10 mouse cellular contexts compared by ENCODE assay signal in the genomic region with DNA sequence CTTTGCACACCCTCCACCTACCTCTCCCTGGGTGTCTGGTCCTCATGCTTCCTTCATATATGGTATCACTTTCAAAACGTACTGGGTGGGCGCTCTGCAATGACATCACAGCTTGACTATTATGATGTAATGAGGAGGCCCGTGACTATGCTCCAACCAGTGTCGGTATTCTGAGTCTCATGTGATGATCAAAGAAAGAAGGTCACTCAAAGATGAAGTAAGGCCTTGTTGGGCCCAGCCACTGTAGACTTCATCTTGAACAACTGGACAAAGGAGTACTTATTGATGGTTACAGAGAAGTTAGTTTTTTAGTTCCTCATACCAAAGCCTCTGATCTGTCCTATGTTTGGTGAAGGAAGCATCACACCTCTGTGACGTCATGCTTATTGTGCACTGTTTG. TPM values are rescaled to one million over a fixed set of nuclear protein-coding genes. Genes with fewer than 3 reads are reported as not detected.
DNase-seq lines count a peak whose midpoint lies in the region; ATAC-seq and TF ChIP-seq lines count a peak whose summit lies in the region.
"Had no signal": no experiment of that assay in that cellular context is flagged by ENCODE, and none has a peak within 500 bp of the region (broad histone marks: within the 10 kb centered on the region; RNA-seq: fewer than 3 reads in every experiment).

A gene (minus strand): TSS at position 101 of the 400 bp plus-strand sequence.

- no peak within 1 kb of the TSS for H3K9ac ChIP-seq in kidney, postnatal 0 days (ENCODE audit: low read depth, low read length)
- no peak within 1 kb of the TSS for H3K9ac ChIP-seq in forebrain, embryonic 14.5 days (ENCODE audit: low read length)
- H3K9ac ChIP-seq: heart, embryonic 15.5 days had no signal

- H3K36me3 ChIP-seq in kidney, postnatal 0 days (ENCODE audit: insufficient read depth, low read length), result no peaks in the 10 kb centered on the region
- no peaks in the 10 kb centered on the region for H3K36me3 ChIP-seq in forebrain, embryonic 14.5 days (ENCODE audit: control insufficient read depth, insufficient read depth, low read length)
- no peaks in the 10 kb centered on the region for H3K36me3 ChIP-seq in limb, embryonic 10.5 days
- H3K36me3 ChIP-seq: heart, embryonic 15.5 days had no signal

- TF ChIP-seq CTCF in kidney, postnatal 0 days (IDR thresholded peaks at IDR 0.05; ENCODE audit: low read depth), result no peak

- no peak within 1 kb of the TSS for H3K4me2 ChIP-seq in kidney, postnatal 0 days (ENCODE audit: low read length)
- no peak within 1 kb of the TSS for H3K4me2 ChIP-seq in forebrain, embryonic 14.5 days (ENCODE audit: low read length)
- H3K4me2 ChIP-seq: heart, embryonic 15.5 days; liver, embryonic 11.5 days had no signal

- no peaks in the 10 kb centered on the region for H3K9me3 ChIP-seq in kidney, postnatal 0 days (replicated peaks; ENCODE audit: low read length)
- no peaks in the 10 kb centered on the region for H3K9me3 ChIP-seq in forebrain, embryonic 14.5 days (replicated peaks; ENCODE audit: control insufficient read depth, low read length)
- no peaks in the 10 kb centered on the region for H3K9me3 ChIP-seq in limb, embryonic 10.5 days (replicated peaks)
- H3K9me3 ChIP-seq: heart, embryonic 15.5 days had no signal

- no peak for ATAC-seq in kidney, postnatal 0 days (replicated peaks; ENCODE audit: low FRiP score, low read depth)
- ATAC-seq in forebrain, embryonic 14.5 days, result no peak

- no peak within 1 kb of the TSS for H3K4me3 ChIP-seq in kidney, postnatal 0 days (replicated peaks; ENCODE audit: low read depth, low read length)
- no peak within 1 kb of the TSS for H3K4me3 ChIP-seq in forebrain, embryonic 14.5 days (ENCODE audit: low read depth, low read length)
- no peak within 1 kb of the TSS for H3K4me3 ChIP-seq in limb, embryonic 10.5 days
- H3K4me3 ChIP-seq: heart, embryonic 15.5 days had no signal

- WGBS in kidney, postnatal 0 days, result 85% methylated on average over 5 of the region's 5 CpGs
- 90% methylated on average over 5 of the region's 5 CpGs for WGBS in forebrain, embryonic 14.5 days
- 90% methylated on average over 5 of the region's 5 CpGs for WGBS in limb, embryonic 10.5 days

- DNase-seq in kidney, postnatal 0 days (ENCODE audit: low spot score), result no peak
- DNase-seq in kidney, postnatal 4 days, result no peak
- no peak for DNase-seq in adrenal gland, postnatal 36 days
- DNase-seq in forebrain, embryonic 14.5 days (ENCODE audit: low spot score), result no peak
- DNase-seq in limb, embryonic 10.5 days (ENCODE audit: low spot score), result no peak
- DNase-seq in testis, postnatal 10 days (ENCODE audit: low spot score), result no peak
- no peak for DNase-seq in retina, postnatal 1 day
- no peak for DNase-seq in frontal cortex, postnatal 36 days (ENCODE audit: low spot score in 2 of 2)

- no peak within 1 kb of the TSS for H3K27ac ChIP-seq in kidney, postnatal 0 days
- H3K27ac ChIP-seq in forebrain, embryonic 14.5 days (ENCODE audit: low read depth, low read length), result no peak within 1 kb of the TSS
- no peak within 1 kb of the TSS for H3K27ac ChIP-seq in limb, embryonic 10.5 days
- H3K27ac ChIP-seq: heart, embryonic 15.5 days had no signal

- H3K4me1 ChIP-seq in kidney, postnatal 0 days (replicated peaks; ENCODE audit: insufficient read depth, low read length), result no peaks in the 10 kb centered on the region
- 0 out of 2 replicates have a peak, but pooled peaks cover 5% of the 10 kb centered on the region for H3K4me1 ChIP-seq in forebrain, embryonic 14.5 days (ENCODE audit: control insufficient read depth, insufficient read depth, low read length)
- peaks cover 3% of the 10 kb centered on the region for H3K4me1 ChIP-seq in limb, embryonic 10.5 days

- no peaks in the 10 kb centered on the region for H3K27me3 ChIP-seq in kidney, postnatal 0 days (ENCODE audit: insufficient read depth, low read length)
- H3K27me3 ChIP-seq in forebrain, embryonic 14.5 days (replicated peaks; ENCODE audit: control insufficient read depth, insufficient read depth, low read length), result no peaks in the 10 kb centered on the region
- H3K27me3 ChIP-seq in limb, embryonic 10.5 days (ENCODE audit: low read depth, poor library complexity, severe bottlenecking), result peaks cover 8% of the 10 kb centered on the region
- H3K27me3 ChIP-seq: heart, embryonic 15.5 days had no signal

RNA-seq across cellular contexts. Expression of the gene that starts here (rescaled TPM):
- 18.7 and 19.9 TPM in 2 replicates for polyA plus RNA-seq in kidney, postnatal 0 days (2015; fragmentation: Nextera tagmentation; extraction: Ambion mirVana)
- 10 to 100 TPM; 12.2 to 16.5 TPM for total RNA-seq in adrenal gland, postnatal 36 days (2021)
- polyA plus RNA-seq in forebrain, embryonic 14.5 days (2014; fragmentation: Nextera tagmentation; extraction: Ambion mirVana), result 9.3 and 11.7 TPM in 2 replicates
- 17.8 and 22.6 TPM in 2 replicates for polyA plus RNA-seq in limb, embryonic 10.5 days (2016; fragmentation: Nextera tagmentation; extraction: Ambion mirVana)
